Mouse (Mus musculus) layer of hippocampus, adult 8-10 months (tissue): ENCODE results near the gene Tex21. TPM values are rescaled to one million over a fixed set of nuclear protein-coding genes. Genes with fewer than 3 reads are reported as not detected.
"Not testable (repeated sequence)": the region's sequence is repeated elsewhere in the genome, so short reads cannot be mapped to it uniquely, and the experiment has no call there.

ENCODE experiments used
- DNase-seq, 2 experiments: peaks; one replicate each; pipeline ENCODE4 v3.0.0; 2022; ENCODE audit warnings: low spot score in 2 of 2
- total RNA-seq, 4 experiments: library from RNA; stranded (reverse); gene quantifications; 2 replicates each; pipeline ENCODE4 v1.2.4; 2022

Tex21 gene
- total RNA-seq, 4 experiments from 2014 or later, result not detected

DNA sequence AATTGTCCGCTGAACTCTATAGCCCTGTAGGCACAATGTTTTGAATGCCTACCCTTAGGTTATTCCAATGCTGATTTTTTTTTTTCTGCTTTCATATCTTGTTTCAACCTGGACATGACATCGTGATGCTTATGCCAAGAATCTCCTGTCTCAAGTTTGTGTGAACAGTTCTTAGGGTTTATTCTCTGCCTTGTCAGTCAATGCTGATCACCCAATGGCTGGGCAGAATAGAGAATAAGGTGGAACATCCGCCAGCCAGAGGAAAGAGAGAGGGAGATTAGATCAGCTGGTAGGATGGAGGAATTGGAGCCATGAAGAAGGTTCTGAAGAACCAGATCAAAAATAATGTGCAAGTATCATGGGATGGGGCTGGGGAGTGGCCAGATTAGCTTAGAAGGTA lies 14.1 kb upstream of the Tex21 start:
- DNase-seq, result no peak

DNA sequence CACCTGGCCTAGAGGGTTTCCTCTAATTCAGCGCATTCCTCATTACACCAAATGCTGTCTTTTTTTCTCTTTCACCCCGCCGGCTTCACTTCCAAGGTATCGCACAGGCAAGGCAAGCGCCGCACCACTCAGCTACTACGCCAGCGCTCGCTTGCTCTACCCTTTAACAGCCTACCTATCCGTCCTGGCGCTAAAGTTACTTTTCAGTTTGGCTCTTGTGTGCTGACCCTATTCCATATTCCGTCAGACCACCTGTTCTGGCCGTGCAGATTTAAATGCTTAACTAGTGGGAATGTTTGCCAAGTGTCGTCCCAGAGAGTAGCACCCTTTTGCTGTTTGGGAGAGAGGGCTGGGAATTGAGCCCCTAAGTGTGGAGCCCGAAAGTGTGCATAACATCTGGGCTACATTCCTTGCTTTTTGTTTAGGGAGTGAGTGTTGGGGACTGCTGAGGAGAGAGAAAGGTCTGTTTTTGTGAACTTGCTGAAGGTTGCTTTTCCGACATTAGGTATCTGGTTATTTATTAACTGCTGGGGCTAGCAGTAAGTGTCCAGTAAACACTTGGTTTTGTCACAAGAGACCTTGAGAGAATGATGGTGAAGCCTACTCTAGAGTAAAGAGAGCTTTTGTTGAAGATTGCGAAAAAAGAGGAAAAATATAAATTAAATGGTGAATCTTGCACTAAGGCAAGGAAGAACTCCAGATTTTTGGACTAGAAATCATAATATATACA lies 9.7 kb upstream of the Tex21 start:
- DNase-seq, result no peak

DNA sequence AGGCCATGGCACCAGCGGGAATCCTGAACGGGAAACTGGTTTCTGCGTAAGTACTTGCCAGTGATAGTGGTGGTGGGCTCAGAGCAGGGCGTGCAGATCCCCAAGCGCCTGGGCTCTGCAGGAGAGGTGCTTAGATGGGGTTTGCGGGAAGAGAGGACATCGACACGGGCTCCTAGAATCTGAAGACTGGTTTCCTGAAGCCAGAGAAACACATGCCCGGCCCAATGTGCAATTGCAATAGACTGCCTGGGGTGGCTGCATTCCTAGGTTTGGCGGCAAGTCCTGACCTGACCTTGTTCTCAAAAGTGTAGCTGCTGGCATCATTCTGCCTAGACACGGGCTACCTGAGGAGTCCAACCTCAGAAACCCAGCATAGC lies 8.9 kb upstream of the Tex21 start:
- no peak for DNase-seq

DNA sequence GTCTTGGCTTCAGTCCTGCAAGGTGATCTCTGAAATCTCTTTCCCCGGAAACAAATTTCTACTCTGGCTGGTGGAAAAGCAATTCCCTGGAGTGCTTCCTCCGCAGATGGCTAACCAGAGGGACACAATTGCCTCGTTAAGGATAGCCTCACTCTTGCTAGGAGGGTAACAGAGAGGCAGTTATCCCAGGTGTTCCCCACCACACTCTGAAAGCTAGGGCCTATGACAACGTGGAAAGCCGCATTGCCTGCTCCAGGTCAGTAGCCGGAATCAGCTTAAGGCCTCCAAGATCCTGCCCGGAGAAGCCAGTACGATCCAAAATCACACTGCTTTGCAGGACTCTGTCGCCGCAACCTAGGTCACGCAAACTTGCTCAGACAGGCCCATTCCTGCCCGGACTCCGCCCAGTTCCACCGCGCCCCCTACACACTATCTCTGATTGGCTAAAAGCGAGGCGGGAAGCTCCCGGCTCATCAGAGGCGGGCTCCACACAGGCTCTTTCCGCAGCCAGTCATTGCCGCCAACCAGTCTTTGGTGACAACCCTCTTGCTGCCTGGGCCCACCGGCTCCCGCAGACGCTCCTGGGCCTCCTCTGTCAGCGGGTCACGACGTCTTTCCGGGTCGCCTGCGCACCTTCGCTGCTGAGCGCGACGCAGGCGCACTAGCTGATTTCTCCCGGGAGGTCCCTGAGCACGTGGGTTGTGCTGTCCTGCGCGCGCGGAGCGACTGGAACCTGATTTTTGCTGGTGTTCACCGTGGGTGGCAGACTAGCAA lies 8.4 kb upstream of the Tex21 start, which contains the start of gene Mthfd1:
TSS of gene Mthfd1 (plus strand) at position 574 of the 774 bp plus-strand sequence.
- DNase-seq, result peak; percentile 96 to 98

DNA sequence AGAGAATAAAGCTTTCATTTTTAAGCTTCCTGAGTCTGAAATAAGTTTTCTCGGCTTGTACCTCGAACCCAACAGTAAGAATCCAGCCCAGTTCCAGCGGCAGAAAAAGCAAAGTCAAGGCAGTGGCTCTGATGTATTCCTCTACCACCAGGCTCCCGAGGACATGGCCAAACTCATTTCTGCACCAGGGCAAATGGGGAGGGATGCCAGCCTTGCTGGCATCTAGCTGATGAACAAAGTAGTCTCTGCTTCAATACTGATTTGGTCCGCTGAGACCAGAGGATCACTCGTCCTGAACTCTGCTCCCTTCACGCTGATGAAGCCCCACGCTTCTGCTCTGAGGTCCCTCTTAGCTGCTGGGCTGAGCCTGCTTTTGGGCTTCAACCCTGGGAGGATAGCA lies 7.4 kb upstream of the Tex21 start:
- no peak for DNase-seq

DNA sequence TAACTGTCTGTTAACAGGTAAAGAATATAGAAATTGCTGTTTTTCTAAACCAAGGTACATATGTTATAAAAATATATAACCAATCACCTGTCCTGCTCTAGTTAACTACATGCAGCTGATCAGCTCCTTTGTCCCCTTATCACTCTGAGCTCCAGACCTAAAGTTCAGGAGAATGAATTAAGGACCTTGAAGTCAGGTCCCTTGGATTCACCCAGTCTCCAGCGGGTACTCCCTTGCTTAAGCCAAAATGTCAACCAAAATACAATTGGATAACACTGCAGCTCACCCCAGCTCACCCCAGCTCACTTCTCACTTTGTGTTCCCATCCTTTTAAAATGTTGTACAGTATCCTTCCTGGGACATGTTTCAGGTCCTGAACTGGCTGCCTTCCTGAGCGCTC lies 7.0 kb upstream of the Tex21 start:
- no peak for DNase-seq

DNA sequence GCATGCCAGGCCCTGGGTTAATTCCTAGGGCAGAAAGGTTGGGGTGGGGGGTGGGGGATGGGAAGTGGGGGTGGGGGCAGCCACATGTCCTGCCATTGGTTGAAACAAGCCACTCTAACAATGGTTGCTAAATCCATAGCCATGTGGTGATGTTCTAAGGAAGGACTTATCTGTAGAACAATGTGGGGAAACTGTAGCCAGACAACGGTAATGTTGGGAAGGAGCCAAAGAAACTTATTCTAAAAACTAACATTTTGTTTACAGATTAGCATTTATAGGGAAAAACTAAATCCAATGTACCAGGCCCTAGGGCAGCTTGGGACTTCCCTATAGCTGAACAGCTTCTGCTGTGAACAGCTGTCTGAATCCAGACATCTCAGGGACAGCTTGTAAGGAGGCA lies 6.5 kb upstream of the Tex21 start:
- DNase-seq, result no peak

DNA sequence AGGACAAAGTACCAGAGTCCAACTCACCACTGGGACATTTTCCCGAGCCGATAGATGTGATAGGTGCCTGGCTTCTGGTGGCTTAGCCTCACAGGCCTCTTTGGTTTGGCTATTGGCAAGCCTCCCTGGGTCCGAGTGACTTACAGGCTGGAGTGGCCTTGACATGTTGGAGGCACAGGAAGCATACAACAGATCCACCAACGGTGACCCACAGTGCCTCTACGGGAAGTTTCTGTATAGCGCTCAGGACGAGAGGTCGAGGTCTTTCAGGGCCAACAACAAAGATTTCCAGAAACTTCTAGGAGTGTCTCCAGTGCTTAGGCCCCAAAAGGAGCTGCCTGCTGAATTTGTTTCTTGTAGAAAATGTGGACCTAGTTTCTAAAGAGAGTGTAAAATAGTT lies 1.6 kb downstream of the Tex21 start:
- no peak for DNase-seq

DNA sequence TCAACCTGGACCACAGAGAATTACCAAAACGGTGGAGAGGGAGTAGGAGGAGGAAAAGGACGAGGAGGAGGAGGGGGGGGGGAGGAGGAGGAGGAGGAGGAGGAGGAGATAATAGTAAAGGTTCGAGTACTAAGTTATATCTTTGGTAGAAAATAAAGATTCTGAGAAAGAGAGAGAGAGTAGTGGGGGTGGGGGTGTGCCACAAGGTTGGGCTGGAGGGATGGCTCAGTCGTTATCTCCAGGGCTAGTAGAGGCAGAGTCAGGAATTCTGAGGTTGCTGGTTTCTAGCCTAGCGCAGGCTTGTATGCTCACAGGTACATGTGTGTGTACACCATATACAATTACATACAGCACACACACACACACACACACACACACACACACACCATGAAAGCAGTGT lies 4.7 kb downstream of the Tex21 start:
- no peak for DNase-seq

DNA sequence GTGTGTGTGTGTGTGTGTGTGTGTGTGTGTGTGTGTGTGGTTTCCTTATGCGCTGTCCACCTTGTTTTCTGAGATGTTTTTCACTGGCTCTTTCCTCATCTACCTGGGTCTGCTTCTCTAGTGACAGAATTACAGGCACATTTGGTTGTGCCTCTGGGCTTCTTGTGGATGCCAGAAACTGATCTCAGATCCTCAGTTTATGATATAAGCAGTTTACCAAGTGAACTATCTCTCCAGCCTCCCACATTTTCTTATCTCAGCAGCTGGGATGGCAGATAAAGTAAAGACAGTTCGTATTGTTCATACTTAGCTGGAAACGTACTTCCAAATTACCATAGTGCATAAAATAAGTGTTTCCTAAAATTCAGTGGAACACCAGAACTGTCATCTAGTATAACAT lies 5.5 kb downstream of the Tex21 start:
- DNase-seq, result no peak

DNA sequence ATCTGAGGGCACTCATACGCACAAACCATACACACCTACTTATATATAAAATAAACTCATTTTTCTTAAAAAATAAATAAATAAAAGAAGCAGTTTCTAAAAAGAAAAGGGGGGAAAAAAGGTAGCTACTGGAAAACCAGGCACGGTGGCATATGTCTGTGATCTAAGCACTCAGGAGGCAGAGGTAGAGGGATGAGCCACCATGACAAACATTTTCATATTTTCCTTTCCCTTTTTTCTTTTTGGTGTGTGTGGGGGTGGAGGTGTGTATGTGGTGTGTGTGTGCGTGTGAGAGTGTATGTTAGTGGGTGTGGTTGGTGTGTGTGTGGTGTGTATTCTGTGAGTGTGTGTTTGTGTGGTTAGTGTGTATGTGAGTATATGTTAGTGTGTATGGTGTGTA lies 5.9 kb downstream of the Tex21 start:
- no peak for DNase-seq

DNA sequence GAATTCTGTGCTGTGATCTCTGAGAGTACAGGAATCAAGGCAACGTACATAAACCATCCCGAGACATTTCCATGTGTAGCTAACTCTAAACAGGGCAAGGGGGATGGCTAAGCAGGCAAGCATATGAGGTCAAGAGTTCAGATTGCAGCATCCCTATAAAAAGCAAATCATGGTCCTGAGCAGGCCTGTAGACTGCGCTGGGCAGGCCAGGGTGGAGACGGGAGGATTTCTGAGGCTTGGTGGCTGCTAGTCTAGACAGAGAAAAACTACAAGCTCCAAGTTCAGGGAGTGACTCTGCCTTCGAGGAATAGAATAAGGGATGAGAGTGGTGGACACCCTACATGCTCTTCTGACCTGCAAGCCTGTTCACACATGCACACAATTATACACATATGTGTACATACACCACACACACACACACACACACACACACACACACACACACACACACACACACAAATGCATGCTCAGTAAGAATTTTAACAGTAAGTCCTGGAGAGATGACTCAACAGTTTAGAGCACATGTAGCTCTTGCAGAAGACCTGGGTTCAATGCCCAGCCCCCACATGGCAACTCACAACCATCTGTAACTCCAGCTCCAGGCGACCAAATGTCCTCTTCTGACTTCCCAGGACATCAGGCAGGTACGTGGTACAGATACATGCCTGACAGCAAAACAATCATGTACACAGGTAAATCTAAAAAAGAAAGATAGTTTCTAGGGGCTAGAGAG lies 6.5 kb downstream of the Tex21 start:
- DNase-seq, result no peak

DNA sequence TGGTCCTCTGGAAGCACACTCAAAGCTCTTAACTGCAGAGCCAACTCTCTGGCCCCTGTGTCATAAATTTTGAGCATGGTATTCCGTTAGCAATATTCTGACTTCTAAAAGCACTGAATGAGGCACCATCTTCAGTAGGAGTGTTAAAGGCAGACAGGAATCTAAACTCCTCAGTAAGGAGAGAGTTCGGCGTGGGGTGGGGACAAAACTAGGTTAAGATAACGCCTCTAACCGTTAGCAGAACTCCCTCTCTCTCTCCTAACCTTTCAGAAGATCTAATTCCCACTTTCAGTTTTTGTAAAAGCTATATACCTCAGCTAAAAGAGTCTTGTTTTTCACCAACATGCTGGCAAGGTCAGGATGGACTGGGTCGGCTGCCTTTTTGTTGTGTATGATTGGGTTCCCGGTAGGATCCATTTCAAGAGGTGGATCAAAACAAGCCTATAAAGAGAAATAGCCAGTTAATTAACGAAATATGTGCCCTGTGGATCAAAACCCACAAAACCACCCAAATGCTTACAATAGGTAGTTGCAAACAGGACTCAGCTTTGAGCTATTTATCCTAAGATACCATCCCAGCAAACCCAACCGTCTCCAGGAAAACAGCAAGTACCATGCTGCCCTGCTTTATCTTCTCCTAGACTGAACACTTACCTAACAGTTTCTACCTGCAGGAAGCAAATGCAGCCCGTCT lies 7.3 kb downstream of the Tex21 start:
- DNase-seq, result no peak

DNA sequence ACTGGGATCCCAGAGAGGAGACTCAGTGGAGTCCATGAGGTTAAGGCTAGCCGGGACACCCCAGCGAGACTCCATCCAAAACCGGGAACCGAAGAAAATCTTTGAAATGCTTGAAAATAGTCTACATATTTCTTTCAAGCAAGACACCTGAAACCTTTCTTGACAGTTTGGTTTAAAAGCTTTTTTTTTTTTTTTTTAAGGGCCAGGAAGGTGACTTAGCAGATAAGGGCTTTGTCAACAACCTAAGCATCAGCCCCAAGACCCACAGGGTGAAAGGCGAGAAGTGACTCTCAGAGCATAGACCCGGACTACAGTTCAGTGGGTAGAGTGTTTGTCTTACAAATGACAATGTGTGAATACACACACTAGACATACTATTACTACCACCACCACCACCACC lies 11.3 kb downstream of the Tex21 start:
- no peak for DNase-seq

DNA sequence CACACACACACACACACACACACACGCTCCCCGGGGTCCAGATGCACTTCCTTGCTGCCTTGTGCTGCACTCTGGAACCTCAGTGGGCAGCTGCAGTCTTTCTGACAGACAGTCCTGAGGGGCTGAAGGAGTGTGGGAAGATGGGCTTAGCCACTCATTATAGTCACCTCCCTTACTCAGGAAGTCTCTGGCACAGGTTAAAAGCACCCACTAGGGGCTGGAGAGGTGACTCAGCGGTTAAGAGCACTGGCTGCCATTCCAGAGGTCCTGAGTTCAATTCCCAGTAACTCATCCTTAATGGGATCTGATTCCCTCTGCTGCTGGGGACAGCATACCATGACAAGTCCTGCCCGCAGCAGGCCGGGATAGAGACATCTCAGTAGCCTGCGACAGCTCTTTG lies 15.9 kb downstream of the Tex21 start:
- no peak for DNase-seq

DNA sequence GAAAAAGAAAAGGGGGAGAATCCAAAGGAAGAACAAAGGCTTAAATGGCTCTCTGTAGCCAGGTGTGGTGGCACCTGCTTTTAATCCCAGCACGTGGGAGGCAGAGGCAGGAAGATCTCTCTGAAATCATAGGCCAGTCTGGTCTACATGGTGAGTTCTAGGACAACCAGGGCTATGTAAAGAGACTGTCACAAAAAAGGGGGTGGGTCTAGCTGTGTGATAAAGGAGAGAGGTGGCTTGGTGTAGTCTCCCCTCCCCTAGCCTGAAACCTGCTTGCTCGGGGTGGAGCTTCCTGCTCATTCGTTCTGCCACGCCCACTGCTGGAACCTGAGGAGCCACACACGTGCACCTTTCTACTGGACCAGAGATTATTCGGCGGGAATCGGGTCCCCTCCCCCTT lies 24.4 kb downstream of the Tex21 start:
- not testable (repeated sequence) for DNase-seq

DNA sequence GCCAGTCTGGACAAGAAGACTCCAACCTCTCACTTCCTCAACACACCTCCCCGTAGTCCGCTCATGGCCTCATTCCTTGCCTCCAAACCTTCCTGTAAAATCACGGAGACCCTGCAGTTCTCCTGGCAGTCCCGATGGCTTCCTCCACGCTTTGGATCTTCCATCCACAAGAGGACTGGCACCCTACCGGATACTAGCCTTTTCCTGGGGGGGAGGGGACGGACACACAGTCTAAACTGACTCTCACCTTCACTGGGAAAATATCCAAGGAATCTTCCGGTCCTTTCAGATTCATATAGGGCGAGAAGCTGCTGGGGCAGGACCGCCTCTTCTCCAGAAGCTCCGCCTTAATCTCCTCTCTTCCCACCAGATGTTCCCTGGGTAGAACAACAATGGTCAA lies 29.8 kb downstream of the Tex21 start:
- no peak for DNase-seq

DNA sequence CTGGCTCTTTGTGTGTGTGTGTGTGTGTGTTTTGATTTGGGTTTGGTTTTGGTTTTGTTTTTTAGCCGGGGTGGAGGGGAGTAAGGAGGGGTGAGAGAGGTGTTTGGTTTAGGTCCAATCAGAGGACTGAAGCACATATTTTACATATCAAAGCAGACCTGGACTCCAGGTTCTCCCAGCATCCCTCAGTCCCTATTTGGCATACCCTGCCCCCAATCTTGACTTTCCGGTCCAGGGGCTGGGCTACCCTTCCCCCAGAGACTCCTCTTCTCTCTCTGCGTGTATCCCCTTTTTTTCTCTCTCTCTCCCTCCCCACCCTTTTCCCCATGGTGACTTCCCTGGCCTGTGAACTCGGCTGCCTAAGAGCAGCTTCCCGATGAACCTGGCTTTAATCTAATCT lies 31.4 kb downstream of the Tex21 start:
- no peak for DNase-seq

DNA sequence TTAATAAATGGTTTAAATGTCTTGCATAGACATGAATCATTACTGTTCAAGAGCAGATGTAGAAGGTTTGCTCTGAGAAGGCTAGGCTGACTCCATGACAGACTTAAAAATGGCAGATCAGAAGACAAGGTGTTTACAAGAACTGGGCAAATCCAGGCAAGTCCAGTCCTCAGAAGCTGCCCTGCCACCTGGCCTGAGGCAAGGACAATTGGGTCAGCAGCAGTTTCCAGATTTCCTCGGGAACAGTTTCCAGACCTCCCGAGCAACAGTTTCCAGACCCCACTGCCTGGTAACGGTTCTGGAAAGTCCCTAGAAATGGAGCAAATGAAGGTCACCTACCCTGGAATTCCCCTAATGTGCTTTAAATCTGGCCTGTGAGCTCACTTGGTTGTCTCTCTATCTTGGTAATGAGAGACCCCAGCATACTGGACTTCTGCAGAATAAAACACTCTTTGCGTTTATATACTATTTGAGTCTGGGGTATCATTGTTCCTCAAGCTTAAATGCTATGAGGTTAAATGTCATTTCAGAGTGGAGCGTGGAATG lies 37.0 kb downstream of the Tex21 start:
- no peak for DNase-seq

DNA sequence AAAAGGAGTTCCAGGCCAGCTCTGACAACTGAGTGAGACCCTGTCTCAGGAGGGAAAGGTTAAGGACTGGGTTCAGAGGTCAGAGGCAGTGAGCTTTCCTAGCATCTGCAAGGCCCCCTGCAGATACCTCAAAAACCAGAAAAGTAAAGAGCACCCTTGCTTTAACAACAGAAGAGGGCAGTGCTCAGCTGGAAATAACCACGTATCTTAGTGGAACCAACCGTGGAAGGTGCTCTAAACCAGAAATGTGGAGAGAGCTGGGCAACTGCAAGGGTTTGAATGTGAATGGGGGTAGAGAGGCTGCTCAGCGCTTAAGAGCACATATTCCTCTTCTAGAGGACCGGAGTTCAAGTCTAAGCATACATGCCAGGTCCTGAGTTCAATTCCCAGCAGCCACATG lies 46.2 kb downstream of the Tex21 start:
- DNase-seq, result no peak

DNA sequence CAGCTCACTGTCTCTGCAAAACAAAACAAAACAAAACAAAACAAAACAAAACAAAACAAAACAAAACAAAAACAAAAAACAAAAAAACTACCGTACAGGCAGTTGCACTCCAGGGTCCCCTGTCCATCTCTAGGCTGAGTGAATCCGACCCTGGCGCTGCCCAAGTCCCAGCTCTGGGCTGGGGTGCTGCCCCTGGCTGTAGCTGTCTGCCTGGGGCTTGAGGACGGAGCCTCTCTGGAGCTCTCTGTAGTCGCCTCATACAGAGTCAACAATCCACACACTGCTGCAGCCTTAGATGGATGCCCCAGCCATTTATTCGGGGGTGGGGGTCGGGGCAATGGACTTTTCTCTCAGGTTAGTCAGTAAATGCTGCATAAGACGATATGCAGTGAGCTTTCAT lies 49.5 kb downstream of the Tex21 start:
- DNase-seq, result no peak

DNA sequence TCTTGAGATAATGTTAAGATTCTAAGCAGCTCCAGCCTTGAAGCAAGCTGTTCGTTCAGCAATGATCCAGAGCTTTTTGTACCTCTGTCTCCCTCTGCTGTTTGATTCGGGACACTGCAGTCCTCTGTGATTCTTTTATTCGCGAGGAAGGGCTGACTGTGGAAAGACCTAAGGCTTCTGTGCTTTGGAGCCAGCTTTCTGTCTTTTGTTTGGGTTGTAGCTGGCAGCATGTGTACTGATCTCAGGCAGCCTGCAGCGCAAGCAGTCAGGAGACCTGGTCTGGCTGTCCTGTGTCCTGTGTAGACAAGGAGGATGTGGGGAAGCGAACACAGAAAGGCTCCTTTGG lies 49.9 kb downstream of the Tex21 start:
- peak; percentile 58 to 87 for DNase-seq
